Mouse (Mus musculus) cerebellum, postnatal 25 days (tissue): Measurements from ENCODE around the gene Tnxb.
"Not testable (repeated sequence)": the region's sequence is repeated elsewhere in the genome, so short reads cannot be mapped to it uniquely, and the experiment has no call there.

ENCODE experiments used
- DNase-seq, 2 experiments: peaks; one replicate each; pipeline ENCODE4 v3.0.0; 2021; ENCODE audit warnings: mixed read lengths in 2 of 2

The Tnxb gene

DNA sequence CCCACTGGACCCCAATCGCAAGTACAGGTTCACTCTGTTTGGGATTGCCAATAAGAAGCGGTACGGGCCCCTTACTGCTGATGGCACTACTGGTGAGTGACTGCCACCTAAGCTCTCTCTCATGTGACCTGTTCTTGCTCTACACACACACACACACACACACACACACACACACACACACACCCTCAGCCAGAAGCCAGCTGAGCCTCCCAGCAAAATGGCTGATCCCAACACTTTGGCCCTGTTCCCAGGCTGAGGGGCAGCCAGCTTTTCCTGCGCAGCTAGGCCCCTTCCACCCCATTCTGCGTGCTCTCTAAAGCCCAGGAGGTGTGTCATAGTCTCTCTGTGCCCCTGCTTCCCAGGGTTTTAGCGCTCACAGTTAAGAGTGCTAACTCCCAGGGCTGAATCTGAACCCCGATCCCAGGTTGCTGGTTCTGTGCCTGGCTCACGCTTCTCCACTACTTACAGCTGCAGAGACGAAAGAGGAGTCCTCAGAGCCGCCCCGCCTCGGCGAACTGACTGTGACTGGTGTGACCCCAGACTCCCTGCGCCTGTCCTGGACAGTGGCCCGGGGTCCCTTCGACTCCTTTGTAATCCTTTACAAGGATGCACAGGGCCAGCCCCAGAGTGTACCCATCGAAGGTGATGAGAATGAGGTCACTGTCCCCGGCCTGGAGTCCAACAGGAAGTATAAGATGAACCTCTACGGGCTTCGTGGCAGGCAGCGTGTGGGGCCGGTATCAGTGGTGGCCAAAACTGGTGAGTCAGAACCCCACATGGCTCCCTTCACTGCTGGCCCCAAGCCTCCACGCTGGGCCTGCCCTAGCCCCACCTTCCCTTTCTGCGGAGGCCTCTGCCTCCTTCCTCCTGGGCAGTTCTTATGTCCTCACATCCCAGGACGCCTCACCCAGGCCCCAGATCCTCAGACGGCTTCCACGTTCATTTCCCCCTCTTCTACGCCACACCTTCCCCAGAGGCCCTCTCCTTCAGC is 15.1 kb downstream of the Tnxb start:
- peak; percentile 24 to 52 for DNase-seq

- no peak for DNase-seq
Observed at GRCm38 (mm10) chr17:34688889-34689288, 18.6 kb downstream of the Tnxb start.

GRCm38 (mm10) chr17:34690458-34690857 is 20.1 kb downstream of the Tnxb start:
- DNase-seq = no peak

- DNase-seq = no peak
Observed at GRCm38 (mm10) chr17:34692906-34693305, 22.6 kb downstream of the Tnxb start.

DNA sequence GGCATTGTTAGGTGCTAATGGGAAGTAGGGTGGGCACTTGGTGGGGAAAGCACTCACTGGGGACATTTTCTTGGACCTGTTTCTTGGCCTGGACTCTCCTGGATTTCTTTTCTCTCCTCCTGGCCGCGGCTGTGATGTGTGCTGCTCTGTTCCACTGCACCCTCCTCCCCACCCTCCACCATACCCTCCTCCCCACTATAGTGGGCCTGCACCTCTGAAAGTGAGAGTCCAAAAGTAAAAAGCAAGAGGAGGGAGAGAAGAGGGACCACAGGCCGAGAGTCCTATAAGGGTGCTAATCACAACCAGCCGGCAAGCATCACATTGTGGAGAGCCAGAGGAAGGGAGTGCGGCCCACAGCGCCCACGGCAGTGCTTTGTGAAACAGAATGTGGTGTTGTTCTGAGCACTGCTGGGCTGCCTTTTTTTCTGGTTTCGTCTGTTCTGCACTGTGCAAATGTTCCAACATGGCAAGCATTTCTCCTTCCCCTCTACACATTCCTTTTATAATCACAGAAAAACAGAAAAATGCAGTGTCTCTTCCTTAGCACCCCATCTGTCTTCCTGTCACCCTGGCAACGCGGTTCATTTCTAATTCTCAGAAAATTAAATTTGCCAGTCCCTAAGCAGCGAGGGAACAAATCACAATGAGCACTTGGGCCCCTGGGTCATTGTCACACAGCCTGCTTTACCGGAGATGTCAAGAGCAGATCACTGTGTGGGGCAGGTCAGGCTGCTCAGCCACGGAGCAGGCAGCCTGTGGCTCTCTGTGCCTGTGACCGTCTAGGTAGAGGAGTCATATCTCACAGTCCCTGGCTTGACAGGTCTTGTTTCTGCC is 29.5 kb downstream of the Tnxb start:
- DNase-seq = no peak

DNA sequence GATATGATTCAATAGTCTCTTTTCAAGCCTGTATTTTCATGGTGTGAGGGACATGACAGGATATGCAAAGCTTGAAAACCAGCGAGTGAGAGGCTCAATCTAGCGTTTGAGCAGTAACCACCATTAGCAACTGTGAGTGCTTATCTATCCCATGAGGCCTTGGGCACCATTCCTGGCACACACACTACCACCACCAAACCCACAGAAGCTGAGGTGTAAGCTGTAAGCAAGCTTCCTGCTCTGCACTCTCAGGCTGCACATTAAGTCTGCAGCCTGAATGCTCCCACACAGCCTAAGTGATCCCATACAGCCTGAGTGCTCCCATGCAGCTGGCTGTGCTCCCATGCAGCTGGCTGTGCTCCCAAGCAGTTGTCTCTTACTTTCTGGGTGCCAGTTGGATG is 30.3 kb downstream of the Tnxb start:
- DNase-seq = no peak

GRCm38 (mm10) chr17:34706476-34706875 is 36.1 kb downstream of the Tnxb start:
- DNase-seq = not testable (repeated sequence)

- DNase-seq = peak; percentile 81 to 87
Observed at GRCm38 (mm10) chr17:34712951-34713350, 42.6 kb downstream of the Tnxb start.

DNA sequence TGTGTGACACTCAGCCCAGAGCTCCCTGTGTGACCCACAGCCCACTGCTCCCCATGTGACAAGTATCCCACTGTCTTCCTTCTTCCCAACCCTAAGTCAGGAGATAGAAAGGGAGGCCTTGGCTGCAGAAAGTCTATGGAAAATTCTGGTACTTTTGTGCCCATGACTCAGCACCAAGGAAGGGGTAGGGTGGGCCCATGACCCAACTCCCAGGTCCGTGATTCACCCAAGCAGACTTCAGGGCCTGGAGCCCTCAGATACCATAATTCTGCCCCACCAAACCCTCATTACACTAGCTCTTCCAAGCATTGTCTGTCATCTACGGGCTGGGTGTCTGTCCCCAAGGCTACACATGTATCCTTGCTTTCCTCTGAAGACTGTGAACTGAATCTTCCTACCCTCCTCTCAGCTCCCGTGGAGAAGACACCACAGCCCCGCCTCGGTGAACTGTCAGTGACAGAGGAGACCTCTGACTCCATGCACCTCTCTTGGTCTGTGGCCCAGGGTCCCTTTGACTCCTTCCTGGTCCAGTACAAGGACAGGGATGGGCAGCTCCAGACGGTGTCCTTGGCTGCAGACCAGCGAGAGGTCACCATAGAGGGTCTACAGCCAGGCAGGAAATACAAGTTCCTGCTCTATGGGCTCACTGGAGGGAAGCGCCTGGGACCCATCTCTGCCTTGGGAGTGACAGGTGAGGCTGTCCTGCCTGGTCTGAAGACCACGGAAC is 44.0 kb downstream of the Tnxb start:
- DNase-seq = not testable (repeated sequence)

DNA sequence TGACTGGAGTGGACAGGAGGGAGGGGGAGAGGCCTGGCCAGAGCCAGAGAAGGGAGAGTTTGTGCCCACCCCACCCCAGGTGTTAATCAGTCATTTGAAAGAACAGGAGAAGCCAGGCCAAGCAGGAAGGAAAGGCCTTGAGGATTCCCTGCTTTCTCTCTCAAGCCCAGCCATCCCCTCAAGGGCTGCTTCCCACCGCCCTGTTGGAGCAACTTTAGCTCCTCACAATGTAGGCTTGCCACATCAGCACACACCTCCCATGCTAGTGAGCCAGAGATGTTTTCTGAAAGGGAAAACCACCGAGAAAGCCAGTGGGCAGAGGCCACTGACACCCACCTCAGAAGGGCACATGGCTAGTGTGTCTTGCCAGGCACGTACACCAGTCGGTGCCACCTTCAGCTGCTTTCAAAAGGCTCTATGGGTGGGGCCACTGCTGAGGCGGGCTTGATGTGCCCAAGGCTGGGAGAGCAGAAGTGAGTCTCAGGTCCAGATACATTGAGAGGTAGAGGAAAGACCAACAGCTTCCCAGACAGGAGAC is 44.6 kb downstream of the Tnxb start:
- DNase-seq = not testable (repeated sequence)

DNA sequence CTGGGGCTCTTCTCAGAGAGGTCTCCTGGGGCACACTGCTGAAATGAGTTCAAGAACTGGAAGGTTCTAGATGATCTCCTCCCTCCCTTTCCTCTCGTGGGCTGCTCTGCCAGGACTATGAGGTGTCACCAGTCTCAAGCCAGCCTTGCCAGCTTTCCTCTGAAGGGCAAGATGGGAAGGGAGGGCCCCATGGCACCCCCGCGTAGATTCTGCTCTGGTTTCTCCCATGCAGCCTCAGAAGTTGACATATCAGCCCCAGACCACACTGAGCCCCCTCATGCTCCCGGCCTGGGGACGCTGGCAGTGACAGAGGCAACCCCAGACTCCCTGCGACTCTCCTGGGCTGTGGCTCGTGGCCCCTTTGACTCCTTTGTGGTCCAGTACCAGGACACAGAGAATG is 45.1 kb downstream of the Tnxb start:
- not testable (repeated sequence) for DNase-seq

DNA sequence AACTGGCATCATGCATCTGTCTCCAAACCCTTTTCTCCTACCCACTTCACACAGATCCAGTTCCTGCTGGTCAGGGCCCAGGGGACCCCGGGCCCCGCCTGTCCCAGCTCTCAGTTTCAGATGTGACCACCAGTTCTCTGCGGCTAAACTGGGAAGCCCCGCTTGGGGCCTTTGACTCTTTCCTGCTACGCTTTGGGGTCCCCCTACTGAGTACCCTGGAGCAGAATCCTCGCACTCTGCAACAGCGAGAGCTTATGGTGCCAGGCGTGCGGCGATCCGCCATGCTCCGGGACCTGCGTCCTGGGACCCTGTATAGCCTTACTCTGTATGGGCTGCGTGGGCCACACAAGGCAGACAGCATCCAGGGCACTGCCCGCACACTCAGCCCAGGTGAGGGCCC is 45.9 kb downstream of the Tnxb start:
- DNase-seq = no peak

DNA sequence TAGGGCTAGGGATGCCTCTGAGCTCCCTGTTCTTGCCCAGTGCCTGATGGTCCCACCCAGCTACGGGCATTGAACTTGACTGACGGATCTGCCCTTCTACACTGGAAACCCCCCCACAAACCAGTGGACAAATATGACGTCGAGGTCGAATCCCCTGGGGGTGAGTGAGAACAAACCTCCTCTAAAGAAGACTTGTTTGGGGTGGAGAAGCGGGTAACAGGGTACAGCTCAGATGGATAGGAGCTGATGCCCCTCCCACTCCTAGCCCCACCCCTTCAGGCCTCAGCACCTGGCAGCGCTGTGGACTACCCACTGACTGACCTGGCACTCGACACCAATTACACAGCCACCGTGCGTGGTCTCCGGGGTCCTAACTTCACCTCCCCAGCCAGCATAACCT is 47.1 kb downstream of the Tnxb start:
- peak in 1 of 2 experiments; percentile 26 for DNase-seq

DNA sequence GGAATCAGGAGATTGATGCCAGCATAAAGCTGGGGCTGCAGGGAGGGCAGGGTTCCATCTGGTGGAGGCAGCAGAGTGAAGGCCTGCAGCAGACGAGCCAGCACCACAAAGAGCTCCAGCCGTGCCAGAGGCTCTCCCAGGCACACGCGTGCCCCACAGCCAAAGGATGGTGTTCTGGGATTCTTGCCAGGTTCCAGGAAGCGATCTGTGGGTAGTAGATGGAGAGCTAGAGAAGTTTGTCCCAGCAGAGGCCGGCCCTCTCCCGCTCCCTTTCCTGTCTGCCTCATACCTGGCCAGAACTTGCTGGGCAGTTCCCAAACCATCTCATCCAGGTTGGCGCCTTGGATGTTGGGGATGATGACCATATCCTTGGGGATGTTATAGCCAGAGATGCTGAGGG is 49.6 kb downstream of the Tnxb start:
- DNase-seq = not testable (repeated sequence)

GRCm38 (mm10) chr17:34722238-34722637 is 51.9 kb downstream of the Tnxb start:
- DNase-seq = not testable (repeated sequence)

DNA sequence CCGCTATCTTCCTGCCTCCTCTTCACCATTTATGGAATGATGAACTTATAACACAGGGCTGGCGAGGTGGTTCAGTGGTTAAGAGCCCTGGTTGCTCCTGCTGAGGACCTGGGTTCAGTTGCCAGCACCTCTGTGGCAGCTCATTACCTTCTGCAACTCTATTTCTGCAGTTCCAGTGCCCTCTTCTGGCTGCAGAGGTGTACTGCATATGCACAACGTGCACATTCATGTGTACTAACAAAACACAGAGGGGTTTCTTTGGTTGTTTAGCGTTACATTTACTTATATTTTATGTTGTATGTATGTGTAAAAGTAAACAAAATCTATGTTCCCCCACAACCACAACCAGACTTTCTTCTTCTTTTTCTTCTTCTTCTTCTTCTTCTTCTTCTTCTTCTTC is 52.7 kb downstream of the Tnxb start:
- DNase-seq = no peak

- DNase-seq = no peak
Observed at GRCm38 (mm10) chr17:34727887-34728286, 57.6 kb downstream of the Tnxb start.

DNA sequence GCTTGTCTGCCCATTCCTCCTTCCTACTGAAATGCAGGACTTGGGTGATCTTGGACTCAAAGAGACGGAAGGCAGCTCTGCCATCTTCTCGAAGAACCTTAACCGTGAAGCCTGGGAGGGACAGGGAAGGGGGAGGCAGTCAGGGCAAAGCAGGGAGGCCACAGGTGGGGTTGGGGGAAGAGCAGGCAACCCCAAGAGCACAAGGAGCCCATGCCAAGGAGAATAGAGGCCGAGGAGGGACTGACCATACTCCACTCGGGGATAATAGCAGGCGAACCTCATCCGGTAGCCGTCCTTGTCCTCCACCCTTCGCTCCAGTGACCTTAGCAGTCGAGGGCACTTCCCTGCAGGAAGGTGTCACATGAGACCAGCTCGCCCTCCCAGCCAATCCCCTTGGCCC is 58.8 kb downstream of the Tnxb start:
- not testable (repeated sequence) for DNase-seq

DNA sequence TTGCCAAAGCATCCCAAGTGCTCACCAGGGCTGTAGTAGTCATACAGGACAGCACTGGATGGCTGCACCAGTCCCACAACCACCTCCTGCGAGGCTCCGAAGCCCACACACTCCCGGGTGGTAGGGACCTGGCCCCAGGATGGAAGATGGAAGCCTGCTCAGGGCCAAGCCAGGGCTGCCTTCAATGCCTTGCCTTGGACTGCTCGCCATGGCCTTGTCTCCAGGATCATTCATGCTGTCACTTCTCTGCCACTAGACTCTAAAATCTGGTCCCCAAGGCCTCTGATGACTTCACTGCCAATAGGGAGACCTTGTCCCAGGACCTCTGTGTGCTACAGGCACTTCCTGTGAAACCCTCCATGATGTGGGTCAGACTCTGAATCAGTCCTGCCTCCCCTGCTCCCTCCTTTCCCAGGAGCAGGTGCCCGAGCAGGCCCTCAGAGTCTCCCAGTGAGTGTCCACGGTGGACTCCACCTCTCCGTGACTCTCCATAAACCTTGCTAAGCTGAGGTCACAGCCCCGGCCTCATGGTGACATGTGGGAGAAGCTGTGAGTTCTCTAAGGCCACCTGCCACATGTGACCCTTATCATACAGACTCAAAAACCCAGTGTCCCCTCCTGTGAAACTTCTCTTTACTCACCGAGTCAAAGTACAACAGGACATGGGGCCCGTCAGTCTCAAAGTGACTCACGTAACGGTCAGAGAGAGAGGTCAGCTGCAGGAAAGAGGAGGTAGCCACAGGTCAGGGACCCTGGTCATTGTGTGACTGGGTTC is 59.6 kb downstream of the Tnxb start:
- DNase-seq = not testable (repeated sequence)

- not testable (repeated sequence) for DNase-seq
Observed at GRCm38 (mm10) chr17:34737466-34737865, 67.1 kb downstream of the Tnxb start.

- DNase-seq = not testable (repeated sequence)
Observed at GRCm38 (mm10) chr17:34739708-34740107, 69.4 kb downstream of the Tnxb start.

GRCm38 (mm10) chr17:34740280-34740679 is 69.9 kb downstream of the Tnxb start:
- no peak for DNase-seq
